Mouse (Mus musculus) right cerebral cortex, adult 2 months (tissue): ENCODE results near the gene Nadsyn1.

Experiments used
- DNase-seq, 2 experiments: peaks; one replicate each; pipeline ENCODE4 v3.0.0; 2021 to 2022; ENCODE audit warnings: low spot score in 2 of 2

Nadsyn1 gene

GRCm38 (mm10) chr7:143822375-143823265 lies at the start of gene Nadsyn1, which contains the start of gene Dhcr7:
Gene Nadsyn1 (minus strand): TSS chr7:143822849.
Gene Dhcr7 (plus strand): TSS chr7:143823145.
- DNase-seq = peak; percentile 98 to 99

- DNase-seq = no peak
Observed at GRCm38 (mm10) chr7:143868874-143869273, 46.2 kb upstream of the Nadsyn1 start.

GRCm38 (mm10) chr7:143866538-143866937 lies 43.9 kb upstream of the Nadsyn1 start, which contains the start of gene Gm498:
Gene Gm498 (plus strand): TSS chr7:143866838.
- DNase-seq = no peak

GRCm38 (mm10) chr7:143848768-143849482 lies 26.3 kb upstream of the Nadsyn1 start:
- DNase-seq = no peak

GRCm38 (mm10) chr7:143848127-143848767 lies 25.6 kb upstream of the Nadsyn1 start:
- DNase-seq = no peak

GRCm38 (mm10) chr7:143841301-143841700 lies 18.7 kb upstream of the Nadsyn1 start:
- no peak for DNase-seq

- DNase-seq = no peak
Observed at GRCm38 (mm10) chr7:143840121-143840520, 17.5 kb upstream of the Nadsyn1 start.

- DNase-seq = no peak
Observed at GRCm38 (mm10) chr7:143837705-143838358, 15.2 kb upstream of the Nadsyn1 start.

- DNase-seq = no peak
Observed at GRCm38 (mm10) chr7:143834972-143835371, 12.3 kb upstream of the Nadsyn1 start.

GRCm38 (mm10) chr7:143834316-143834715 lies 11.7 kb upstream of the Nadsyn1 start:
- DNase-seq = no peak

- DNase-seq = no peak
Observed at GRCm38 (mm10) chr7:143833581-143834190, 11.0 kb upstream of the Nadsyn1 start.

GRCm38 (mm10) chr7:143832611-143833010 lies 10.0 kb upstream of the Nadsyn1 start:
- no peak for DNase-seq

GRCm38 (mm10) chr7:143832196-143832595 lies 9.5 kb upstream of the Nadsyn1 start:
- no peak for DNase-seq

- DNase-seq = no peak
Observed at GRCm38 (mm10) chr7:143830399-143830798, 7.8 kb upstream of the Nadsyn1 start.

- DNase-seq = peak; percentile 96 to 97
Observed at GRCm38 (mm10) chr7:143829504-143830331, 7.1 kb upstream of the Nadsyn1 start.

- no peak for DNase-seq
Observed at GRCm38 (mm10) chr7:143826985-143827384, 4.3 kb upstream of the Nadsyn1 start.

- peak in 1 of 2 experiments; percentile 15 for DNase-seq
Observed at GRCm38 (mm10) chr7:143823266-143823605, 587 bp upstream of the Nadsyn1 start.

- DNase-seq = no peak
Observed at GRCm38 (mm10) chr7:143821241-143821640, 1.4 kb downstream of the Nadsyn1 start.

GRCm38 (mm10) chr7:143819201-143819600 lies 3.4 kb downstream of the Nadsyn1 start:
- no peak for DNase-seq

- no peak for DNase-seq
Observed at GRCm38 (mm10) chr7:143808909-143809308, 13.7 kb downstream of the Nadsyn1 start.
